Mouse (Mus musculus) neural tube, embryonic 10.5 days (tissue): ENCODE measurements around the gene Reep1.
"Not testable (repeated sequence)": the region's sequence is repeated elsewhere in the genome, so short reads cannot be mapped to it uniquely, and the experiment has no call there.

Experiments
- DNase-seq: peaks from one replicate; pipeline ENCODE4 v3.0.0-alpha.2; 2017; ENCODE audit warnings: low spot score; ENCODE audit errors: extremely low spot score

Reep1 gene

DNA sequence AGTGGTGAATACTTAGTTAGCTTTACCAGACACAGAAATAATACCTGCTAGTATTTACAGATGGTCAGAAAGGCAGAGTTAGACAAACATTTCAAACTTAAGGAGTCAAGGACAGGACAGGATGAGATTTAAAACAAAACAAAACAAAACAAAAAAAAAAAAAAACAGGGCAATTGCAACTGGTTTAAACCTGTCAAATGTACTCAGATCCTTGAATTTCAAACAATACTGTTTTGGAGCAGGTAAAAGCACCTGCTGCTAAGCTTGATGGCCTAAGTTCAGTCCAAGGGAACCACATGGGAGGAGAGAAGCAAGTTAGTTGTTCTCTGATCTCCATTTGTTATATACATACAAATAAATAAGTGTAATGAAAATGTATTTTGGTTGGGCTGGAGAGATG is 132.5 kb downstream of the Reep1 start:
- DNase-seq, result no peak

DNA sequence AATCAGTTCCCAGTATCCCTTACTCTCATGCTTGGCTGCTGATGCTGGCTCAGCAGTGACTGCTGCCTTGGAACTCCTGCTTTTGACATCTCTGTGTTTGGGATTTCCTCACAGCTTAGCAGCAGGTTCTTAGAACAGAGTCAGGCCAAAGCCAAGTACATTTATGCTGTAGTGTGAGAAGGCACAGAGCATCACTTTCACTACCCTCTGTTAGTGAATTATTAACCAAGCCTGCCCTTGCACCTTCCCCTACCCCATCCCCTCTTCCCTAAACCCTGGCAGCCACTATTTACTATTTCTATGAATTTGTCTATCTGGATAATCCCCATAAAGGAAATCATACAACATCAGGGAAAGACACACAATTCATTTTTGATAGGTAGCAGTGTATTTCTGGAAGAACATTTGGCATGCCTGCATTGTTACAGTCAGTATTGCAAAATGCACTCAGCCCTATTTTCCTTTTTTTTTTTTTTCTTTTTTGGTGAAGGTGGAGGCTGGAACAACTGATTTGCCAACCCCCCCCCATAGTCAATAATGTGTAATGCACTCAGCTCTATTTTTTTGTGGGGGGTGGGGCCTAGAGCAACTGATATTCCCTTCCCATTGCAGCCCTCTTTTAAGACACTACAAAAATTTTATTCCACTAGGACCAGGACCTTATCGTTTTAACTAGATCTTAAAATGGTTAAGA is 133.4 kb downstream of the Reep1 start:
- DNase-seq, result no peak

- DNase-seq, result not testable (repeated sequence)
Observed at GRCm38 (mm10) chr6:71846906-71847305, 139.5 kb downstream of the Reep1 start.
